Mouse (Mus musculus) cortical plate, adult 2 months (tissue): ENCODE measurements around the gene Popdc3.

Experiments
- CTCF ChIP-seq: fragments of 200-500 bp; IDR thresholded peaks from 2 replicates; pipeline ENCODE4 v1.5.1; 2011; ENCODE audit warnings: mild to moderate bottlenecking, control low read depth, low read length; ENCODE audit not compliant: insufficient read depth; ENCODE audit errors: extremely low read depth
- POLR2A ChIP-seq: fragments of 200-500 bp; IDR thresholded peaks from 2 replicates; pipeline ENCODE4 v1.6.1; 2011; ENCODE audit warnings: mild to moderate bottlenecking, low read length, control low read depth; ENCODE audit not compliant: insufficient read depth; ENCODE audit errors: extremely low read depth

DNA sequence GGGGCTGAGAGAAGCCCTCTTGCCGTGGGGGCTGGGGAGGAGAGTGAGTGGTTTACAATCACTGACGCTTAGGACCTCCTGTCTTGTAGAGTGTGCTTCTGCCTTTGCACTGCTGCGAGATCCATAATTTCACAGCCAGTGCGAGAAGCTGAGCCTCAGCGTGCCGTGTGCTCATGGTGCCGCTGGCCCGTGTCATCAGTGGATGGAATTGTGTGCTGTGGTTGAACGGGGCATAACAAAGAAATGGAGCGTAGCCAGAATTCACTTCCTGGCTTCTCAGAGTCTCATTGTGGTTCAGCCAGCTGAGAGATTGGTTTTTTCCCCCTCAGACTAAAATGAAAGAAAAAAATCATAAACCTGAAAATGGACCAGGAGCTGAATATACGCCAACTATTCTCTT lies 48.8 kb upstream of the Popdc3 start:
- TF ChIP-seq CTCF (no peak), POLR2A (no peak)
